ENCODE assay signal across 14 mouse cellular contexts in genomic region chr12:29409336-29410055, GRCm38 (mm10).
"Had no signal": no experiment of that assay in that cellular context is flagged by ENCODE, and none has a peak within 500 bp of the region (broad histone marks: within the 10 kb centered on the region; RNA-seq: fewer than 3 reads in every experiment).

No protein-coding gene starts in this region.

- H3K36me3 ChIP-seq: limb, embryonic 15.5 days; liver, embryonic 15.5 days; stomach, embryonic 15.5 days had no signal

- H3K4me3 ChIP-seq: left cerebral cortex, adult 2 months; limb, embryonic 15.5 days; liver, embryonic 15.5 days; stomach, embryonic 15.5 days had no signal

- H3K27ac ChIP-seq: left cerebral cortex, adult 2 months; limb, embryonic 15.5 days; liver, embryonic 15.5 days; stomach, embryonic 15.5 days had no signal

- H3K9me3 ChIP-seq: limb, embryonic 15.5 days; liver, embryonic 15.5 days; stomach, embryonic 15.5 days had no signal

- H3K9ac ChIP-seq: limb, embryonic 15.5 days; liver, embryonic 15.5 days; lung, embryonic 14.5 days; stomach, embryonic 15.5 days had no signal

- H3K4me2 ChIP-seq: limb, embryonic 15.5 days; liver, embryonic 15.5 days; lung, embryonic 14.5 days; midbrain, embryonic 11.5 days; stomach, embryonic 15.5 days had no signal

- H3K27me3 ChIP-seq: limb, embryonic 15.5 days; liver, embryonic 15.5 days; stomach, embryonic 15.5 days had no signal

- DNase-seq: kidney, adult 18-20 months; kidney, postnatal 25 days; lung, embryonic 14.5 days; lung, postnatal 10 days; lung, postnatal 4 days; right cerebral cortex, postnatal 14 days; thymus, adult 2 months; thymus, postnatal 25 days had no signal

- H3K4me1 ChIP-seq: limb, embryonic 15.5 days; liver, embryonic 15.5 days; stomach, embryonic 15.5 days had no signal

- ATAC-seq: midbrain, embryonic 16.5 days had no signal
